Mouse (Mus musculus) E14TG2a.4 (cell line): ENCODE measurements around the gene Spsb1.

Experiments
- CTCF ChIP-seq: conservative IDR thresholded peaks from 2 replicates; pipeline ENCODE4 v1.5.1; 2014; ENCODE audit warnings: low read length
- NANOG ChIP-seq: IDR thresholded peaks from 2 replicates; pipeline ENCODE4 v1.6.1; 2014; ENCODE audit warnings: borderline replicate concordance, low read length, mixed read lengths
- POU5F1 ChIP-seq: IDR thresholded peaks from 2 replicates; pipeline ENCODE4 v1.6.1; 2014; ENCODE audit warnings: low read length, borderline replicate concordance

DNA sequence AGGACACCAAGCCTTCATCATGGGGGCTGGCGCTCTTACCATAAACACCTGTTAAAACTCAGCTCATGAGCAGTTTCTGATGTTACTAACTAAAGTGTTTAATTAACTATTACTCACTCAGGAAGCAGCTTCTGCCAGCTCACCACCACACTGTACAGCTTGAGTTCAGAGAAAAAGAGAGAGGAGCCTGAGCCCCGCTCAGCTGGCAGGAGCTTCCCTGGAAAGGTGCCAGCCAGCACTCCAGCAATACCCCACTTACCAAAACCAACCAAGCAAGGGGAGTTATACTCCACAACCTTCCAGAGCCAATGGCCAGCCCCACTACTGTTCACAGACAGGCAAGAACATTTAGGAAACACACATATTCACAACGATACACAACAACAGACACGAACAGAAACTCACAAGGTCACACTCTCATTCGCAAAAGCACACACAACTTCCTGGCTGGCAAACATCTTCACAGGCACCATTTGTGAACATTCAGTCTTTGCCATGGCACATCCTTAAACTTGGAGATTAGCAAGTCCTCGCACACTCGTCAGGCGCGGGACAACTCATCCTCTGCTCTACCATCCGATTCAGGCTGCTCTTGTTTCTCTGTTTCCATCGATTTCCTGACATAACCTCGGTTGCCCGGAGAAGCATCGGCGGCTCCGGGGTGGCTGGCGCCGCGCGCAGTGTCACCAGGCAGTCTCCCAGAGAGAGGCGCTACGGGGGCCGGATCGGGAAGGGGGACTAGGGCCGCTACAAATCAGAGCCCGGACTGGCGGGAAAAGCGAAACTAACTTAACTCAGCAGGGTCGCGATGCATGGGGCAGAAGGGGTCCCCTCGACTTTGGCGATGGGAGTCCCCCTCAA, 992 bp downstream of the Spsb1 start:
- TF ChIP-seq CTCF, result no peak
- no peak for TF ChIP-seq NANOG
- TF ChIP-seq POU5F1, result no peak
